Mouse (Mus musculus) heart, embryonic 10.5 days (tissue): ENCODE data around the gene Kdm2a. TPM values are rescaled to one million over a fixed set of nuclear protein-coding genes. Genes with fewer than 3 reads are reported as not detected.

Source experiments
- DNase-seq: peaks from one replicate; pipeline ENCODE4 v3.0.0-alpha.2; 2017; ENCODE audit warnings: low spot score
- H3K27ac ChIP-seq: fragments of 300-500 bp; sonication (generic); 2 replicates; pipeline ENCODE4 v1.5.1; 2016; ENCODE audit warnings: mild to moderate bottlenecking
- H3K27me3 ChIP-seq: fragments of 300-500 bp; sonication (generic); 2 replicates; pipeline ENCODE4 v1.6.1; 2016; ENCODE audit warnings: mild to moderate bottlenecking; ENCODE audit not compliant: poor library complexity, insufficient read depth, severe bottlenecking
- H3K36me3 ChIP-seq: fragments of 300-500 bp; sonication (generic); 2 replicates; pipeline ENCODE4 v1.6.1; 2016; ENCODE audit warnings: mild to moderate bottlenecking, moderate library complexity
- H3K4me1 ChIP-seq: fragments of 300-500 bp; sonication (generic); 2 replicates; pipeline ENCODE4 v1.6.1; 2016; ENCODE audit warnings: mild to moderate bottlenecking
- H3K4me3 ChIP-seq: fragments of 300-500 bp; sonication (generic); 2 replicates; pipeline ENCODE4 v1.5.1; 2016; ENCODE audit warnings: mild to moderate bottlenecking, moderate library complexity
- H3K9me3 ChIP-seq: fragments of 300-500 bp; sonication (generic); 2 replicates; pipeline ENCODE4 v1.6.1; 2016; ENCODE audit warnings: mild to moderate bottlenecking, moderate library complexity
- WGBS: fragments of 180-500 bp; shearing (Covaris S2); methylation state at CpG from one replicate; pipeline ENCODE4 v1.1.7; 2016; 5-methylcytosine and 5-hydroxymethylcytosine counted together
- polyA plus RNA-seq: library from polyadenylated mRNA; unstranded; fragments of >200 nt; fragmentation: Nextera tagmentation; extraction: Ambion mirVana; gene quantifications from 2 replicates; pipeline ENCODE4 v1.2.1, GENCODE M21; 2016

The Kdm2a gene
- polyA plus RNA-seq, 1 experiment from 2014 or later, result 53.6 TPM

DNA sequence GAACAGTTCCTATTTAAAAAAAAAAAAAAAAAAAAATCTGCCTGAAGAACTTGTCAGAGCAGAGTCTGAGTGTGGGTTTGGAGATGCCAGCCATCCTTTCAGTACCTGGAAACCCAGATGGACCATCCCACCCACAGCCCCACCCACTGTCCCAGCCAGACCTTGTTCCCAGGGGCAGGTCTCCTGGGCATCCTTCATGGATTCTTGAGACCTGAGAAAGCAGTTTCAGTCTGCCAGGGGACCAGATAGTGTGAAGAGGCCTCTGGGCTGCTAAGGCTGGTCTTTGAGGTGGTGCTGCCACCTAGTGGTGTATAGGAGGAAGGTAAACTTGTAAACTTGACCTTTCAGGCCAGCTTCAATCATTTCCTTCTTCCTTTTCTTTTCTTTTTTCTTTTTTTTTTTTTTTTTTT lies 88.3 kb downstream of the Kdm2a start:
- Histone ChIP-seq H3K36me3 (peaks cover 7% of the 10 kb centered on the region; the same call in 1 of the 2 replicates), H3K4me1 (peaks cover 12% of the 10 kb centered on the region), H3K27ac (no peak overlapping the region), H3K27me3 (no peaks in the 10 kb centered on the region), H3K9me3 (no peaks in the 10 kb centered on the region), H3K4me3 (no peak overlapping the region)
- peak; percentile 83 for DNase-seq

DNA sequence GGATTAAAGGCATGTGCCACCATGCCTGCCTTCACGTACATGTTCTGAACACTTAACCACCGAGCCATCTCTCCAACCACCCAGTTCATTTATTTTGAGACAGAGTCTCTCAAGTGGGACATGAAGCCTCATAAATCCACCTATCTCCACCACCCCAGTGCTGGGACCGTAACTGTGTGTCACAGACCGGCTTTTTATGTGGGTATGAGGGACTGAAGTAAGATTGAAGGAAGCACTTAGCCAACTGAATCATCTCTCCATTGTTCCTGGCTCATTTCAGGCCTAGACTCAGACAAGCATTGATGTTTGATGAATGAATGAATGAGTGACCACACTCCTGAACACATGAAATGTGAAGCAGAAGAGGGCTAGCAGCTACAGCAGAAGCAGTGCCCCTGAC lies 88.8 kb downstream of the Kdm2a start:
- Histone ChIP-seq H3K9me3 (no peaks in the 10 kb centered on the region), H3K27ac (no peak overlapping the region)
- WGBS, result 94% methylated on average over 4 of the region's 4 CpGs

DNA sequence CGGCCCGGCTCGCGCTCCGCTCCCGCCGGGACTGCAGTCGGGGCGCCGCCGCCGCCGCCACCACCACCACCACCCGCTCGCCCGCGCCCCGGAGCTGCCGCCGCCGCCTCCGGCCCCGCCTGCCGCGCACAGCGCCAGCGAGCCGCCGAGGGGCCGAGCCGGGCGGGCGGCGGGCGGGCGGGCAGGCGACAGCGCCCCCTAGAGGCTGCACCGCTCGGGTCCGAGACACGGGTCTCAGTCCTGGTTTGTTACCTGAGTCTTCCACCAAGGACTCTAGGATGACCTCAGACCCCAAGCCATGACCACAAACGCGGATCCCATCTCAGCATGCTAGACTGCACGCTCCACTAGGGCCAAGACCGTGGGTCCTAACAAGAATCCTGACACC lies 91.9 kb downstream of the Kdm2a start, which contains the start of gene Grk2:
Gene Grk2, minus strand, starts transcription at position 33 of the 388 bp plus-strand sequence.
- Histone ChIP-seq H3K4me3 (peak within 1 kb of the TSS; percentile 84), H3K4me1 (peaks cover 46% of the 10 kb centered on the region), H3K27me3 (no peaks in the 10 kb centered on the region), H3K27ac (peak within 1 kb of the TSS; percentile 95), H3K36me3 (no peaks in the 10 kb centered on the region), H3K9me3 (no peaks in the 10 kb centered on the region)
- 15% methylated on average over 46 of the region's 46 CpGs for WGBS
- peak; percentile 85 for DNase-seq

More for the DNA sequence above, 88.8 kb downstream of the Kdm2a start:
- H3K27me3 ChIP-seq, result no peaks in the 10 kb centered on the region
- H3K4me3 ChIP-seq, result no peak overlapping the region
- DNase-seq, result no peak
- H3K4me1 ChIP-seq, result peaks cover 16% of the 10 kb centered on the region
- peaks cover 7% of the 10 kb centered on the region; the same call in 1 of the 2 replicates for H3K36me3 ChIP-seq

DNA sequence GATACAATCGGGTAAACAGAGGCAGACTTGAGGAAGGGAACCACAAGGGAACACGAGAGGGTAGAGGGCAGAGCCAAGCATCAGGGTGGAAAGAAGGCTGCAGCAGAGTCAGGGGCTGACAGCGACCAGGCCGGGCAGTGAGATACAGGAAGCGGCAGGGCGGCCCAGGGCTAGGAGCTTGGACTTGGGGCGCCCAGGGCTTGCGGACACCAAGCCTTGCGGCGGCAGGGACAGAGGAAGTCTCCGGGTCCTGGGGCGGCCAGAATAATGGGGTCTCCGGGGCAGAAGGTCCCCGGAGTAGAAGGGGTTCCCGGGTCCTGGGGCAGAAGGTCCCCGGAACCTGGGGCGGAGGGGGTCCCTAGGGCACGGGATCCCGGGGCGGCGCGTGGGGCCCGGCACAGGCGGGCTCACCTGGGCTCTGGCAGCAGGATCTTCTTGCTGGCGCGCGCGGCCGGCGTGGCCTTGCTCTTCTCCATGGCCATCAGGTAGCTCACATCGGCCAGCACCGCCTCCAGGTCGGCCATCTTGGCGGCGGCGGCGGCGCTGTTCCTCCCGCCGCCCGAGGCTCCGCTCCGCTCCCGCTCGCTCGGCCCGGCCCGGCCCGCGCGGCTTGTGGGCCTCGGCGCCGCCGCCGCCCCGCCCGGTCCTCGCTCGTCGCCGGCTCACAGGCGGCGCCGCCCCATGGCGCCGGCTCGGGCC lies 92.4 kb downstream of the Kdm2a start:
- peak overlapping the region; percentile 95 for H3K27ac ChIP-seq
- H3K27me3 ChIP-seq, result no peaks in the 10 kb centered on the region
- peaks cover 51% of the 10 kb centered on the region for H3K4me1 ChIP-seq
- no peaks in the 10 kb centered on the region for H3K36me3 ChIP-seq
- 5% methylated on average over 63 of the region's 68 CpGs for WGBS
- peak; percentile 84 for DNase-seq
- no peaks in the 10 kb centered on the region for H3K9me3 ChIP-seq
- peak overlapping the region; percentile 84 for H3K4me3 ChIP-seq

DNA sequence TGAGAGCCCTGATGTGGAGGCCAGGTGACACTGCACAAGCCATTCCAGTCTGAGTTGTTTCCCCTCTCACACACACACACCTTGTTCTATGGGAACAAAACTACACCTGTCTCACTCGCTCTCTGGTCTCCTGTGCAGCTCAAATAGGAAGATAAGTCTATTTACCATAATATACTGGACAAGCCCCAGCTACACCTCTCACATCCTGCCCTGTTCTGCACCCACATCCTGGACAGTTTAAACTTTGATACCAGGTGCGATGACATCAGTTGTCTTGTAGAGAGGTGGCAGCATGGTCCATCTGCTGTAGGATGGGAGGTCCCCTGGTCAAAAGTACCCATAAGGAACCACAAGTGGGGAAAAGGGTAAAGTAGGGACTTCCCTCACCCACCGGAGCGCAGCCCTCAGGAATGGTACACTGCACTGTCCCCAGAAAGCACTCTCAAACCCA lies 93.2 kb downstream of the Kdm2a start:
- Histone ChIP-seq H3K9me3 (no peaks in the 10 kb centered on the region), H3K4me3 (peak overlapping the region; percentile 84), H3K36me3 (no peaks in the 10 kb centered on the region), H3K4me1 (peaks cover 59% of the 10 kb centered on the region), H3K27ac (peak overlapping the region; percentile 95; the same call in 1 of the 2 replicates), H3K27me3 (no peaks in the 10 kb centered on the region)
- WGBS, result 52% methylated on average over 4 of the region's 4 CpGs
- DNase-seq, result no peak

DNA sequence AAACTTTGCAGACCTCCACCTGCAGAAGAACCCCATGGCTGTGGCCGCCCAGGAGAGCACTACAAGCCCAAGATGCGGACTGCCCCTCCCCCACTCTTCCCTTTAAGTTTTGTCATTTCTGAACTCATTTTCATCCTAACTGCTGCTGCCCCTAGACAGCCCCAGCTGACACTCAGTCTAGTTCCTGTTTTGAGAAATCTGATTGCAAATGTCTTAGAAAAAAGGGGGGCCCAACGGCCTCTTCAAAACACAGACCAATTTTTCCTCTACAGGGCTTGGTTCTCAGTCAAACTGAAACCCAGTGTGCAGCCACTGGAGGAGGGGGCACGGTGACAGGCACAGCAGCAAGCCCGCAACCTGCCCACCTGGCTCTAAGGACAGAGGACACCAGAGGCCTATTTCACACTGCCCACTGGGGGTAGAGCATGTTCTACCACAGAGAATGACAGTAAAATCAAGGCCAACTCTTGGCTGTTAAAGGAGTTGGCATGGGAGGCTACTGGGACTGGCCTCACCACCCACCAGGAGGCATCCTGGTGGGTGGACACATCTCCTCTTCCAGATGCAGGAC lies 93.7 kb downstream of the Kdm2a start:
- WGBS, result 68% methylated on average over 5 of the region's 5 CpGs
- Histone ChIP-seq H3K36me3 (no peaks in the 10 kb centered on the region), H3K4me1 (peaks cover 64% of the 10 kb centered on the region), H3K27ac (no peak overlapping the region; the same call in 1 of the 2 replicates), H3K9me3 (no peaks in the 10 kb centered on the region), H3K4me3 (peak overlapping the region; percentile 84), H3K27me3 (no peaks in the 10 kb centered on the region)
- DNase-seq, result no peak

DNA sequence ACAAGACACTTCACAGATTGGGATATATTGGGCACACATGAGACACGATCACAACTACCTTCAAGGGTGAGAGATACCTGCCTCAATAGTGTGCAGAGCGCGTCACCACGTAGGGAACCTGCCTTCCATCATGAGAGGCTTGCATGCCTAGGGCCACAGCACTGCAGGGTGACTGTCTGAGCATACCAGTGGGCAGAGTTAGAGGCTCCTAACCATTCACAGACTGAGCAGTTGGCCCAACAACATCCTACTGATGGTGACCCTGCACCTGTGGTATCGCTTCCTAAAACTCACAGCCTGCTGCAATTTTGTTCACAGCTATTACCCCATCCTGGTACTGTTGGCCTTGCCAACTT lies 94.5 kb downstream of the Kdm2a start:
- Histone ChIP-seq H3K4me1 (peaks cover 66% of the 10 kb centered on the region), H3K9me3 (no peaks in the 10 kb centered on the region), H3K27me3 (no peaks in the 10 kb centered on the region), H3K36me3 (no peaks in the 10 kb centered on the region), H3K27ac (no peak overlapping the region), H3K4me3 (no peak overlapping the region)
- whole genome bisulfite sequencing, result 90% methylated on average over 5 of the region's 5 CpGs
- DNase-seq, result no peak

DNA sequence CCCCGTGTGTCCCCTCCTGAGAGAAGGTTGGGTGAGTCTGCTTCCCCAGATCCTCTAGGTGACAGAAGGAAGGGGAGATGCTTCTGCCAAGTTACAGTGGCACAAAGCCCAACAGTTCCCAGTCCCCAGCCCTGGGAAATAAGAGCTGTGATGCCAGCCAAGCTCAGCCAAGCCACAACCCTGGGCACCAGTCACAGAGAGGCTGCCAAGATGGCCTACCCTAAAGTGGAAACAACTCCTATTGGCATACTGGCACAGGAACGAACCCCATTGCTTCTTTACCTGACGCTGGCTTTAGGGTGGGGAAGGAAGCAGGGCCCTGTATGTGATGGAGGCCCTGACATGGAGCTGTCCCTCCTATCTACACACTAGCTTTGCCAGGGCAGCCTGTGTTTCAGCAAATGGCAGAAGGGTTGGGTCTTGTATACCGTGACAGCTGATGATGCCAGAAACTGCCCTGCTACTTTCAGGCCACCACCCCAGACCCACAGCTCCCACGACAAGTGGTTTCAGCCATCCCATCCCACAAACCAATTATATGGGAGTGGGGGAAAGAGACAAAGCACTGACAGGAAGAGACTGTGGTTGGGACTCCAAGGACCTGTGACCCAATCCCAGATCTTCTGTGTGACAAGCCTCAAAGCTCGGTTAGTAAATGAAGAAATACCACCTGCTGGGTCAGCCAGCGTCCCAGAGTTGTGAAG lies 95.0 kb downstream of the Kdm2a start:
- H3K9me3 ChIP-seq, result no peaks in the 10 kb centered on the region
- no peaks in the 10 kb centered on the region for H3K27me3 ChIP-seq
- H3K36me3 ChIP-seq, result peaks cover 3% of the 10 kb centered on the region; the same call in 1 of the 2 replicates
- peak overlapping the region; percentile 35; the same call in 1 of the 2 replicates for H3K4me3 ChIP-seq
- WGBS, result 62% methylated on average over 7 of the region's 7 CpGs
- peaks cover 66% of the 10 kb centered on the region for H3K4me1 ChIP-seq
- no peak for DNase-seq
- peak overlapping the region; percentile 76 for H3K27ac ChIP-seq

DNA sequence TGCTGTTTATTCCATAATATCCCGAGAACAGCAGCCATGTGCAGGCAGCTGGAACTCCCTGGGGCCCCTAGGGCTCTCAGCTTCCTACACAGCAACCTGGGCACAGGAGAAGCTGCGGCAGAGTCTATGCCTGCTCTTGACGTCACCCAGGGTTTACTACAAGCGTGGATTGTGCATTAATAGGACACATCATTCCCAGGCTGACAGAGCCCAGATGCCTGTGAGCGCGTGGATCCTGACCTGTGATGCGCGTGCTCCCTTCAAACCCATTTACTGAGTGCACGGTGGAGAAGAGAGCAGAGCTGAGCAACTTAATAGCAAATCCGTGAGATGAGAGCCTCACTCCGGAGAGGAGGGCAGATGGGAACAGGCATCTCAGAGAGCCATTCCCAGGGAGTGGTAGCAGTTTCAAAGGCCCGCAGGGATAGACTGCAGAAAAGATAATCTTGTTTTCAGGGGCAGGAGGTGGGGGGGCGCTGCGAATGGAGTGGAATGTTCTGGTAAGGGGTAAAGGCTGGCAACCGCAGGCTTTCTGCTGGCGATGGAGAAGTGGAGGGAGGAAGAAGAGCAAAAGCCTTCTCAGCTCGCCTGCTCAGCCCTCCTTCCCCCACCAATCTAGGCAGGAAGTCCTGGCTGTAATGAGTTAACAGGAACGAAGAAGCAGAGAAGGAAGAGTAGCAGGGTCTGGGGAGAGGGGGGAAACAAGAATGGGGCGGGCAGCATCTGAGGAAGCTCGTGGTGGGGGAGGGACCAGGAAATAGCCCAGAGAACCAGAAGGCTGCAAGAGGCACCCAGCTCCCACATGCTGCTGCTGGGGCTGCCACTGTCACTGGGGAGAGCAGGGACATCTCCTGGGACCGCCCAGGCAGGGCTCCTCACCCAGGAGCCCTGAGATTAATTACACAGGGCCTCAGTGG lies 96.1 kb downstream of the Kdm2a start:
- peak overlapping the region; percentile 35 for H3K4me3 ChIP-seq
- no peak for DNase-seq
- no peaks in the 10 kb centered on the region for H3K9me3 ChIP-seq
- H3K4me1 ChIP-seq, result peaks cover 68% of the 10 kb centered on the region
- H3K36me3 ChIP-seq, result peaks cover 10% of the 10 kb centered on the region; the same call in 1 of the 2 replicates
- 19% methylated on average over 21 of the region's 21 CpGs for WGBS
- H3K27ac ChIP-seq, result peak overlapping the region; percentile 76
- H3K27me3 ChIP-seq, result no peaks in the 10 kb centered on the region

DNA sequence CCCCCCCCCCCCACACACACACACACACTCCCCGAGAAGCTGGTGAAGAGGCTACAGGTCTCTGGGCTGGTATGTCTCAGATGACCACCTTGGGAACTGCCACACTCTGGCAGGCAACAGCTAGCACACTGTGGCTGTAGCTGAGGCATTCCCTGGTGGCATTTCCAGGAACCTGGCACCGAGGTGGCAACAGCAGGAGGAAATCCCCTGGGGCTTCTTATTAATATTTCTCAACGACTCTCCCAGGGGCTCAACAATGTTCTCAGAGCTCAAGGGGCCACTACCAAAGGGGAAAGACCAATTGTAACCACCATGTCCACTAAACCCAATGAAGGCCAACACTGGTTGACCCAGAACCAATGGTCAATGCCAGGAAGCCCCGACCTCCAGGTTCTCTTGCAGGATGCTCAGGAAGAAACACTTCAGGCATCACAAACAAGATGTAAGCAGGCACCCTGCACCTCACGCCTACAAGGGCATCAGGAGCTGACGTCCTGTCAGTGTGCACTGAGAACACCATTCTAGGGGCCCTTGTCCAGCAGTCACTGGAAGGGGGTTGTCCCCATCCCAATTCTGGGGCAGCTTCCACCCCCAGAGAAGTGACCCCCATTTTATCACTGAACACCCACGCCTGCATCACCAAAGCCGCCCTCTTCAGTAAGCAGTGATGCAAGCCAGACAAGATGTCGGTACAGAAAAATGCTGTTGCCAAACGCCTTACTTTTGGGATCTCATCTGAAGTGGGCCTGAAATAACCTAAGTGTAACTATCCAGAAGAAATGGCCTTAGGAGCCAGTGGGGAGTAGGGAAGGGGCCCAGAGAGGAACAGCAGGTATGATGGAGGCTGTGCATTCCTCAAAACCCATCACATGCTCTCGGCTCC lies 97.0 kb downstream of the Kdm2a start:
- H3K27me3 ChIP-seq, result no peaks in the 10 kb centered on the region
- no peaks in the 10 kb centered on the region for H3K9me3 ChIP-seq
- no peak for DNase-seq
- WGBS, result 62% methylated on average over 11 of the region's 11 CpGs
- H3K36me3 ChIP-seq, result peaks cover 10% of the 10 kb centered on the region; the same call in 1 of the 2 replicates
- H3K4me3 ChIP-seq, result peak overlapping the region; percentile 35; the same call in 1 of the 2 replicates
- H3K4me1 ChIP-seq, result peaks cover 71% of the 10 kb centered on the region
- H3K27ac ChIP-seq, result peak overlapping the region; percentile 76

DNA sequence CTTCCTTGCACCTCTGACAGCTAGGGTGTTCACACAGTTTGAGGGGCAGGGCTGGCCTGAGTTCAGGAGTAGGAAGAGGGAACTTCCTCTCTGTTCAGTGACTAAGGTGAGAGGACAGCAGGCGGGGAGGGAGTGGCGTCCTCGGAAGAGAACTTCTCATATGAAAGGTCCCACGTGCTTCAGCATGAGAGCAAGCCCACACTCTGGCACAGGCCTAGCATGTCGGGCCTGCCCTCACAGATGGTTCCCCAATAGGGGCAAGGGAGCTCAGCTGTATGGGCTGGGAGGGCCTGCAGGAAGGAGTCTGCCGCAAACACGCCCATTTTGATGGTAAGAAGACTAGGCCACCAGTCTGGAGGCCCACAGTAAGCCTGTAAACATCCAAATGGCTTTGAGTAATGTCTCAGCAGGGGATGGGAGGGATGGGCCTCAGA lies 97.8 kb downstream of the Kdm2a start:
- Histone ChIP-seq H3K9me3 (no peaks in the 10 kb centered on the region), H3K36me3 (peaks cover 14% of the 10 kb centered on the region; the same call in 1 of the 2 replicates), H3K4me3 (no peak overlapping the region), H3K4me1 (peaks cover 69% of the 10 kb centered on the region), H3K27ac (peak overlapping the region; percentile 54), H3K27me3 (no peaks in the 10 kb centered on the region)
- DNase-seq, result no peak
- WGBS, result 52% methylated on average over 7 of the region's 7 CpGs
